Mouse (Mus musculus): Measurements from ENCODE around the gene Cep112.

Cep112 gene

GRCm38 (mm10) chr11:108900718-108901488 is 475.9 kb downstream of the Cep112 start:
- no peaks in the 10 kb centered on the region for H3K36me3 ChIP-seq (ENCODE audit: insufficient read depth, low read length)
- no peaks in the 10 kb centered on the region for H3K9me3 ChIP-seq (ENCODE audit: low read length)
- H3K4me3 ChIP-seq (replicated peaks; ENCODE audit: low read length) = no peak overlapping the region
- H3K27me3 ChIP-seq (ENCODE audit: insufficient read depth, low read length) = peaks cover 26% of the 10 kb centered on the region
- H3K4me1 ChIP-seq (replicated peaks; ENCODE audit: low read depth, low read length) = peaks cover 44% of the 10 kb centered on the region
- no peak for TF ChIP-seq CTCF (conservative IDR thresholded peaks at IDR 0.05; ENCODE audit: low read length)
- TF ChIP-seq NANOG (IDR thresholded peaks at IDR 0.05; ENCODE audit: borderline replicate concordance, low read length) = no peak
- TF ChIP-seq POU5F1 (IDR thresholded peaks at IDR 0.05; ENCODE audit: borderline replicate concordance, low read length) = no peak

DNA sequence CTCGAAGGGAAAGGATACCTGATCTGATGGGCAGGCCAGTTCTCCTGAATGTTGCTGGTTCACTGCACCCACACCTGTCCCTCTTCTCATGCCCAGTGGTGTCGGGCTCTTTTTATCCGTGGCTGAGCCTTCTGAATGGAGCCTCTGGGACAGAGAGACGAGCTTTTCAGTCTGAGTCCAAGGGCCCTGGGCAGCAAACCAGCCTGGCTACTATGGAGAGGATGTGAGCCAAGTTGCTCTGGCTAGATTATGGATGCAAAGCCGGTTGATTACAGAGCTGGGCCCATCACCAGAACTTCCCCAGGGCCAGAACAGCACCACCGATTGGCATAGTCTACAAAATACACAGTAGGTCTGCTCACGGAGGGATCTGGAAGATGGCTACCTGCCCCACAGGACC is 476.7 kb downstream of the Cep112 start:
- H3K9me3 ChIP-seq (ENCODE audit: low read length) = no peaks in the 10 kb centered on the region
- TF ChIP-seq CTCF (conservative IDR thresholded peaks at IDR 0.05; ENCODE audit: low read length) (no peak), POU5F1 (IDR thresholded peaks at IDR 0.05; ENCODE audit: borderline replicate concordance, low read length) (no peak), NANOG (IDR thresholded peaks at IDR 0.05; ENCODE audit: borderline replicate concordance, low read length) (no peak)
- H3K4me1 ChIP-seq (replicated peaks; ENCODE audit: low read depth, low read length) = peaks cover 52% of the 10 kb centered on the region
- H3K27me3 ChIP-seq (ENCODE audit: insufficient read depth, low read length) = peaks cover 28% of the 10 kb centered on the region
- no peak overlapping the region for H3K4me3 ChIP-seq (replicated peaks; ENCODE audit: low read length)
- no peaks in the 10 kb centered on the region for H3K36me3 ChIP-seq (ENCODE audit: insufficient read depth, low read length)

DNA sequence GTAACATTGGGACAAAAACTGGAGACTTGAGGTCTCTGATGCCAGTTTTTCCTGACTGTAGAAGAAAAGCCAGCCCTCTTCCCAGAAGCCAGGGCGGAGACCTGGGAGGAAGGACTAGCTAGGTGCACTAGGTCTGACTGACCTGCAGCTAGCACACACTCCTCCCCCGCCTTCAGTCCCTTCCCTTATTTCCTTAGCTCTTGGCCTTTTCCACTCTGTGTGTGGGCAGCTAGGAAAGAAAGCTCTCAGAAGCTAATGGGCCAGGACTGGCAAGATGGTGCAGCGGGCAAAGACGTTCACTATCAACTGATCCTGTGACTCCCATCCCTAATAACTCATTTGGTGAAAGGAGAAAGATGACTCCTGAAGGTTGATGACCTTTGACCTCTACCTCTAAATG is 477.3 kb downstream of the Cep112 start:
- Histone ChIP-seq H3K4me1 (replicated peaks; ENCODE audit: low read depth, low read length) (peaks cover 58% of the 10 kb centered on the region), H3K36me3 (ENCODE audit: insufficient read depth, low read length) (no peaks in the 10 kb centered on the region), H3K27me3 (ENCODE audit: insufficient read depth, low read length) (peaks cover 24% of the 10 kb centered on the region), H3K4me3 (replicated peaks; ENCODE audit: low read length) (no peak overlapping the region), H3K9me3 (ENCODE audit: low read length) (no peaks in the 10 kb centered on the region)
- TF ChIP-seq CTCF (conservative IDR thresholded peaks at IDR 0.05; ENCODE audit: low read length) = no peak
- no peak for TF ChIP-seq NANOG (IDR thresholded peaks at IDR 0.05; ENCODE audit: borderline replicate concordance, low read length)
- TF ChIP-seq POU5F1 (IDR thresholded peaks at IDR 0.05; ENCODE audit: borderline replicate concordance, low read length) = no peak

GRCm38 (mm10) chr11:108906590-108907254 is 481.7 kb downstream of the Cep112 start:
- H3K36me3 ChIP-seq (ENCODE audit: insufficient read depth, low read length) = no peaks in the 10 kb centered on the region
- H3K9me3 ChIP-seq (ENCODE audit: low read length) = no peaks in the 10 kb centered on the region
- peaks cover 72% of the 10 kb centered on the region for H3K4me1 ChIP-seq (replicated peaks; ENCODE audit: low read depth, low read length)
- TF ChIP-seq CTCF (conservative IDR thresholded peaks at IDR 0.05; ENCODE audit: low read length) (no peak), POU5F1 (IDR thresholded peaks at IDR 0.05; ENCODE audit: borderline replicate concordance, low read length) (no peak), NANOG (IDR thresholded peaks at IDR 0.05; ENCODE audit: borderline replicate concordance, low read length) (no peak)
- no peak overlapping the region for H3K4me3 ChIP-seq (replicated peaks; ENCODE audit: low read length)
- peaks cover 12% of the 10 kb centered on the region for H3K27me3 ChIP-seq (ENCODE audit: insufficient read depth, low read length)

GRCm38 (mm10) chr11:108909396-108910195 is 484.6 kb downstream of the Cep112 start:
- H3K4me1 ChIP-seq (replicated peaks; ENCODE audit: low read depth, low read length) = peaks cover 80% of the 10 kb centered on the region
- H3K36me3 ChIP-seq (ENCODE audit: insufficient read depth, low read length) = no peaks in the 10 kb centered on the region
- no peaks in the 10 kb centered on the region for H3K9me3 ChIP-seq (ENCODE audit: low read length)
- H3K4me3 ChIP-seq (replicated peaks; ENCODE audit: low read length) = peak overlapping the region; percentile 53
- peaks cover 28% of the 10 kb centered on the region for H3K27me3 ChIP-seq (ENCODE audit: insufficient read depth, low read length)
- TF ChIP-seq POU5F1 (IDR thresholded peaks at IDR 0.05; ENCODE audit: borderline replicate concordance, low read length) (no peak), CTCF (conservative IDR thresholded peaks at IDR 0.05; ENCODE audit: low read length) (peak; percentile 7; the same call in 1 of the 2 replicates), NANOG (IDR thresholded peaks at IDR 0.05; ENCODE audit: borderline replicate concordance, low read length) (no peak)

Measured in E14TG2a.4 (cell line).